Mouse (Mus musculus) lung, postnatal 10 days (tissue): ENCODE data around the gene Cav2.

Experiments
- DNase-seq: peaks from one replicate; pipeline ENCODE4 v3.0.0; 2021

Gene Cav2

GRCm38 (mm10) chr6:17280939-17281756 is at the start of gene Cav2:
Cav2 (plus strand) TSS chr6:17281185.
- peak; percentile 93 for DNase-seq

GRCm38 (mm10) chr6:17239693-17240092 is 41.3 kb upstream of the Cav2 start:
- DNase-seq = no peak

- no peak for DNase-seq
Observed at GRCm38 (mm10) chr6:17241013-17241412, 40.0 kb upstream of the Cav2 start.

GRCm38 (mm10) chr6:17246959-17247358 is 34.0 kb upstream of the Cav2 start:
- no peak for DNase-seq

DNA sequence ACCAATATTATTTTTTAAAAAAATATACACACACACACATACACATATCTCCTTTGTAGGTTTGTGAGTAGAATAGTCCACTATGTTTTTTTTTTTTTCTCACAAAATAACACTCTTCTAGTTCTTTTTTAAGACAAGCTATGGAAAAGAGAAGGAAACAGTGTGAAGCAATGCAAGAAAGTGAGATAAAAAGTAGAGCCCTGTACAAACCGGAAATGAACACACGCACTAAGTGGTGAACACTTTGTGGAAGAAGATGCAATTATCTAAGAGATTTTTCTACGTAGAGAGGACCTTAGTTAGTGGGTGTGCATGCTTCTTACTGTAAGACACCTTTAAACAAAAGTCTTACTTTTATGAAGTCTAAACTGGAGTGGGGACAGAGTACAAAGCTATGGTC is 33.3 kb upstream of the Cav2 start:
- no peak for DNase-seq

DNA sequence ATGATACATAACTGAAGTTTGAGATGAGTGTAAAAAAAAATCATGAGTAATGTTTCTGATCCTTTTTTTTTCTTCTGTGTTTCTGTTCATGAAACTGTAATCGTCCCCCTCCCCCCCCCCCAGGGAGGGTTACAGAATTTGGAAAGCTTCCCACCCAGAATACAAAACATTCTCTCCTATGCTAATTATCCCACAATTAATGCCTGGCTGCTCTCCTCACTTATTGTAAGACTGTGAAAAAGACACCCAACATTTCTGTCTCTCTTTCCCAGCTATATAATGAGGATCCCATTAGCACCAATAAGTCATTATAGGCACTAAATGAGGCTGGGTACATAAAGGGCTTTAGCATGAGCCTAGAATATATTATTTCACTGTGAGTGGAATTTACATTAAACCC is 32.7 kb upstream of the Cav2 start:
- DNase-seq = no peak

GRCm38 (mm10) chr6:17251958-17252357 is 29.0 kb upstream of the Cav2 start:
- DNase-seq = no peak

- DNase-seq = no peak
Observed at GRCm38 (mm10) chr6:17258142-17258541, 22.8 kb upstream of the Cav2 start.

GRCm38 (mm10) chr6:17258911-17259310 is 22.1 kb upstream of the Cav2 start:
- no peak for DNase-seq

- DNase-seq = no peak
Observed at GRCm38 (mm10) chr6:17262786-17263185, 18.2 kb upstream of the Cav2 start.

DNA sequence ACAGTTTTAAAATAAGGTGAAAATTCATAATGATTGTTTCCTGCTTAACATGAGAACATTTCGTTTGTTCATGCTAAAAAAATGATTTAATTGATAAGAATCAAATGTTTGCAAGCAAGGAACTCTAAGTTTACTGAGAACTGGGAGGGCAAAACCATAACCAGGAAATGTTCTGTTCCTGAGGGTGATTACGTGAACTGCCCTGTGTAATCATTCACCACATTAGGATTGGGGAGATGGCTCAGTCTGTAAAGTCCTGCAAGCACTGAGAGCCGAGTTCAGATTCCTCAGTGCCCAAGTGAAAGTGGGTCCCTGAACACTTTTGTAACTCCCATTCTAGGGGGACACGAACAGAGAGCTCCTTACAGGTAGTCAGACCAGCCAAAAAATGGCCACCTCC is 15.9 kb upstream of the Cav2 start:
- DNase-seq = no peak

DNA sequence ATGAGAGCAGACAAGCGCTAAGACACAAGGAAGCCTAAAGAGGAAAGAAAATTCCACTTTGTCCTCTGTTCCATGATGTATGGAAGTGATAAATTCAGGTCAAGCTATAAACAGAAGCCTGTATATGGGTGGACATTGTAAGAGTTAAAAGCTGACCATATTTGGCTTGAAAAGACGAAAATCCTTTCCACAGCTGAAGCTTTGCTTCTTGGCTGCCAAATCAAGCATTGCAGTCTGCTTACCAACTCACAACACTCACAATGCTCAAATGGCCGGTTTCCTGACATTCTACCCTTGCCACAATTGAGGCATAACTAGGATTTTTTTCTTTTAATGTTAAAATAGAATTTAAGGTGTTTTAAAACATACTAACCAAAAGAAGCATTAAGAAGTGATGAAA is 14.5 kb upstream of the Cav2 start:
- no peak for DNase-seq

- no peak for DNase-seq
Observed at GRCm38 (mm10) chr6:17278366-17278765, 2.6 kb upstream of the Cav2 start.

GRCm38 (mm10) chr6:17281757-17282092 is 740 bp downstream of the Cav2 start:
- no peak for DNase-seq

DNA sequence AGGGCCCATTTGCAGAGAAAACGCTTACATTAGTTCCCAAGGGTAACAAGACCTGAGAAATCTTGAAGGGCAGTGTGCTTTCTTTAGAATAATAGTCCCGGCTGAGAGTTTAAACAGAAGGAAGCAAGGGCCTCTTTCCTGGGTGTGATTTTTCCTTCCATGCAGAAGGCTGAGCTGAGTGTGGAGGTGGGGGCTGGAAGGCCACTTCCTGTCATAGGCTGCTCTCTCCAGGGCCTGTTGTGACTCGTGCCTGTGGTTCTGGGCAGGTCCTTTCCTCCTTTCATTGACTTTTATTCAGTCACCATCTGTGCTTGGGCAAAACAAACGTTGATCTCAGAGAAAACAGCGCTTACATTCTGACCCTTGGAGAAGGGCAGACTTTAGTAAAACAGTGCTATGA is 1.2 kb downstream of the Cav2 start:
- peak; percentile 71 for DNase-seq

DNA sequence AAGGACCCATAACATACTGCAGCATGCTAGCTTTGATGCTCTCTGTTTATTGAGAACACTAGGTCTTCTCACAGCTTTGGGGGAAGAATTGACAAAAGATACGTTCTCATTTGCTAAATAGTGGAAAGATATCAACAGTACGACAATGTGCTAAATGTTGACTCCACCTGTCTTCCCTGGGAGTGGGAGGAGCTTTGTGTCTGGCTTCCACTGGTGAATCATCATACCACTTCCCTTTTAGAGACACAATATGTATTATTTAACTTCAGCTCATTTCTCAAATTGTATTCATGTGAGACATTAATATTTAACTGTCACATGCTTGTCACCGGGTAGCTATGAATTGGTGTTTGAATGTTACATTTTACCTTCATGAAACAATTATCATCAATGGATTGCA is 2.8 kb downstream of the Cav2 start:
- no peak for DNase-seq

GRCm38 (mm10) chr6:17286381-17286780 is 5.4 kb downstream of the Cav2 start:
- DNase-seq = peak; percentile 40

- DNase-seq = no peak
Observed at GRCm38 (mm10) chr6:17295116-17295515, 14.1 kb downstream of the Cav2 start.

- DNase-seq = peak; percentile 89
Observed at GRCm38 (mm10) chr6:17305954-17306601, 25.1 kb downstream of the Cav2 start, which contains the start of gene Cav1. Cav1 (plus strand) TSS chr6:17306335.

- DNase-seq = peak; percentile 70
Observed at GRCm38 (mm10) chr6:17306602-17307325, 25.8 kb downstream of the Cav2 start.

DNA sequence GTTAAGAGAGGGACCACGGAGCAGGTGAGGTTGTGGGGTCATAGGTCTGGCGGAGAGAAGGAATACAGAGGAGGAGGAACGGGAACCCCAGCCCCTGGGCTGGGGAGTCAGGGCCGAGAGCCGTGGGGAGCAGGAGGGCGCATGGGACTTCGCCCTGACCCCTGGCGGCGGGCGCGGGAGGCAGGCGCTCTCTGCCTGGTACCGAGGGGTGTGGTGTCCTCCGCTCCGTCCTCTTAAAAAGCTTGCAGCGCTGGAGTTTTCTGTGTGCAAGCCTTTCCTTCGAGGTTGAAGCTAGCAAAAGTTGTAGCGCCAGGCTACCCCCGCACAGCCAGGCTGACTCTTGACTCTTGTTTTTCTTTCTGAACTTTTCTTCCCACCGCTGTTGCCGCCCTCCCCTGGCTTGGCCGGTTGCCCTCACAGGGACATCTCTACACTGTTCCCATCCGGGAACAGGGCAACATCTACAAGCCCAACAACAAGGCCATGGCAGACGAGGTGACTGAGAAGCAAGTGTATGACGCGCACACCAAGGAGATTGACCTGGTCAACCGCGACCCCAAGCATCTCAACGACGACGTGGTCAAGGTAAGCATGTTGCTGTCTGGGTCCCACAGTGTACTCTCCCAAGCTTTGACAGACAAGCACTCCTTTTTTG is 26.6 kb downstream of the Cav2 start:
- peak; percentile 91 for DNase-seq

GRCm38 (mm10) chr6:17308661-17309060 is 27.7 kb downstream of the Cav2 start:
- peak; percentile 38 for DNase-seq

DNA sequence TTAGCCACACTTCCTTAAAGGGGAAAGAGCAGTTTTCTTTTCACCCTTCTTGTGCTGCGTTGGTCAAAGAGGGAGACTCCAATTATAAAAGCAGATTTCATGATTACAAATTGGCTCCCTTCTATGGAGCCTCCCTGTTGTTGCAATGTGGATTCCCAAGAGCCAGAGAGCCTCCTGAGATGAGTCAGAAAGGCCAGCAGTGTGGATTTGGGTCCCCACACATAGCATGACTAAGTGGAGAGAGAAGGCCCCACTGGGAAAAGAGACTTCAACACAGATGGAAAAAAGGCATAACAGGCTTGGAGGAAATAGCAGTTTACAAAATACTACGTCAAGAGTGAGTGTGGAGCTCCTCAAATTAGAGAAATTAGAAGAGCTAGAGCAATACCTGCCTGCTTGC is 28.3 kb downstream of the Cav2 start:
- no peak for DNase-seq
